8 mouse cellular contexts compared by ENCODE assay signal in the genomic region with DNA sequence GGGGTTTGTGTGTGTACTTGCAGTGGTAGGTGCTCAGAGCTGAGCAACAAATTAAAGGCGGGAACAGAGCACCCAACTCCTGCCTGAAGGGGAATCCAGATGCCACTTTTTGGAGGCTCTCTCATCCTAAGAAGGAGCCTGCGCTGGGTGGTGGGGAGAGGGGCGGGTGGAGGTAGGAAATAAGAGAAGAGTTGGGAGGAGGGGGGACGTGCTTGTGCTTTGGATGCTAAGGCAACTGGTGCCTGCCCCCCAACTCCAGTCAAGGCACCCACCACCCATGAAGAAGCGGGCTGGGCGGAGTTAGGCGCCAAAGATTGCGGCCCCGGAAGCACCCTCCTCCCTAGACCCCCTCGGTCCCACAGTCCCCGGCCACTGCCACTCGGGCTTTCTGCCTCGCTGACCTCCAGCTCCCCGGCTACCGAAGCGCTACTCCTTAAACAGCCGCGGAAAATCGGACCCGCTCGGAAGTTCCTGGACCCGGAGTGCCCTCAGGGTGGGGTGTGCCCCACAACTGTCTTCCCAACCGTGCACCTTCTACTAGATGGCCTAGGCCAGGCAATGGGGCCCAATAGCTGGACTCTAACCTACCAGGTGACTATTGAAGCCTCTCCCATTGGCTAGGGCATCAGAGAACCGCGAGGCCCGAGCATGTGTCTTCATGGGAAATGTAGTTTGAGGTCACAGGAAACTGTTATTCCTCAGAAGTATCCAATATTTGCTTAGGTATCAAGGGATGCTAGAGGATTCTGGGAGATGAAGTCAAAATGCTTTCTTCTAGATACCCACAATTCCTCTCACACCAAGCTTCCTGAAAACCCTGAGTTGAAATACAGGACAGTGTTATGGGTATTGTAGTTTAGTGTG. TPM values are rescaled to one million over a fixed set of nuclear protein-coding genes. Genes with fewer than 3 reads are reported as not detected.
DNase-seq lines count a peak whose midpoint lies in the region; ATAC-seq and TF ChIP-seq lines count a peak whose summit lies in the region.

A gene (minus strand): TSS at position 560 of the 864 bp plus-strand sequence.

- no peaks in the 10 kb centered on the region for H3K9me3 ChIP-seq in hindbrain, postnatal 0 days (ENCODE audit: low read length)

- H3K27me3 ChIP-seq in hindbrain, postnatal 0 days (ENCODE audit: insufficient read depth, low read length) = no peaks in the 10 kb centered on the region

- peak; percentile 100 for ATAC-seq in common myeloid progenitor, adult 5-6 weeks (replicated peaks; ENCODE audit: low read depth, poor library complexity, severe bottlenecking)
- ATAC-seq in hindbrain, postnatal 0 days = peak; percentile 100
- peak; percentile 100 for ATAC-seq in megakaryocyte, adult 5-6 weeks (ENCODE audit: poor library complexity, severe bottlenecking)

- 26% methylated on average over 24 of the region's 26 CpGs for WGBS in hindbrain, postnatal 0 days

- peak within 1 kb of the TSS; percentile 88 for H3K4me3 ChIP-seq in gastrocnemius, adult 2 months
- H3K4me3 ChIP-seq in hindbrain, postnatal 0 days (ENCODE audit: low read length) = peak within 1 kb of the TSS; percentile 51
- peak within 1 kb of the TSS; percentile 60 for H3K4me3 ChIP-seq in left cerebral cortex, adult 2 months

- H3K36me3 ChIP-seq in hindbrain, postnatal 0 days (ENCODE audit: insufficient read depth, low read length) = no peaks in the 10 kb centered on the region

- TF ChIP-seq CTCF in gastrocnemius, adult 2 months (IDR thresholded peaks at IDR 0.05) = no peak
- TF ChIP-seq CTCF in hindbrain, postnatal 0 days (IDR thresholded peaks at IDR 0.05; ENCODE audit: low read depth) = no peak
- no peak for TF ChIP-seq CTCF in left cerebral cortex, adult 2 months (IDR thresholded peaks at IDR 0.05)

- intact Hi-C loops in gastrocnemius, adult 2 months (cut with DNase I) = no loop called here
- intact Hi-C loops in left cerebral cortex, adult 2 months (cut with DNase I) = loop anchor here (10.0 kb wide), 2 partner anchors 283 to 593 kb away; a partner anchor contains a TSS

- H3K27ac ChIP-seq in gastrocnemius, adult 2 months = peak within 1 kb of the TSS; percentile 94
- peak within 1 kb of the TSS; percentile 79 for H3K27ac ChIP-seq in hindbrain, postnatal 0 days
- peak within 1 kb of the TSS; percentile 83 for H3K27ac ChIP-seq in left cerebral cortex, adult 2 months

- H3K4me1 ChIP-seq in hindbrain, postnatal 0 days (ENCODE audit: insufficient read depth, low read length) = no peaks in the 10 kb centered on the region

- peak; percentile 92 for DNase-seq in ZHBTc4 (ENCODE audit: low read depth, low spot score)
- DNase-seq in gastrocnemius, adult 2 months = peak; percentile 85
- peak; percentile 91 for DNase-seq in hindbrain, postnatal 0 days (ENCODE audit: low spot score)
- peak; percentile 69 to 79 for DNase-seq in left cerebral cortex, adult 2 months (ENCODE audit: extremely low spot score in 1 of 2, low spot score in 2 of 2)
- peak; percentile 77 to 84 for DNase-seq in right cerebral cortex, adult 2 months (ENCODE audit: low spot score in 2 of 2)
- peak; percentile 76 for DNase-seq in urinary bladder, postnatal 14 days (ENCODE audit: low spot score)

- H3K9ac ChIP-seq in hindbrain, postnatal 0 days (replicated peaks; ENCODE audit: low read length) = peak within 1 kb of the TSS; percentile 54; the same call in 1 of the 2 replicates

- peak within 1 kb of the TSS; percentile 57 for H3K4me2 ChIP-seq in hindbrain, postnatal 0 days (ENCODE audit: low read depth, low read length)

RNA-seq across cellular contexts. Expression of the gene that starts here (rescaled TPM):
- 15.5 and 17.3 TPM in 2 replicates for total RNA-seq in common myeloid progenitor, adult 5-6 weeks (2017)
- 10 to 100 TPM in 1 of 2 experiments, 1 to 10 TPM in 1; 8.1 to 34.0 TPM for total RNA-seq in gastrocnemius, adult 2 months (2021)
- total RNA-seq in hindbrain, postnatal 0 days (2014; rRNA removed) = 6.6 and 8.1 TPM in 2 replicates
- polyA plus RNA-seq in hindbrain, postnatal 0 days (2015; fragmentation: Nextera tagmentation; extraction: Ambion mirVana) = 6.5 and 8.7 TPM in 2 replicates
- total RNA-seq in left cerebral cortex, adult 2 months (2021) = 10 to 100 TPM in 1 of 2 experiments, 1 to 10 TPM in 1; 9.5 to 10.0 TPM
- total RNA-seq in megakaryocyte, adult 5-6 weeks (2015) = 8.2 and 8.7 TPM in 2 replicates
- 11.0 and 15.7 TPM in 2 replicates for total RNA-seq in megakaryocyte, adult 5-6 weeks (2017)

Comparison
In these comparisons a context has a peak if more than half of its experiments do, and no peak if none do; other contexts are left out.
1. Peak in every context shown above with its lines: DNase-seq, ATAC-seq, H3K4me3 ChIP-seq and H3K27ac ChIP-seq.